Mouse (Mus musculus) heart, adult 2 months (tissue): Measurements from ENCODE around the gene Tle6. TPM values are rescaled to one million over a fixed set of nuclear protein-coding genes. Genes with fewer than 3 reads are reported as not detected.

ENCODE experiments used
- DNase-seq, 2 experiments: peaks; one replicate each; pipeline ENCODE4 v3.0.0; 2021
- H3K27ac ChIP-seq: fragments of 200-600 bp; 2 replicates; pipeline ENCODE4 v1.8.1; 2022
- H3K27me3 ChIP-seq: fragments of 200-500 bp; 2 replicates; pipeline ENCODE4 v1.6.1; 2012; ENCODE audit warnings: mild to moderate bottlenecking, low read length, inconsistent platforms, mixed read lengths; ENCODE audit not compliant: control insufficient read depth, insufficient read depth
- H3K36me3 ChIP-seq: fragments of 200-500 bp; 2 replicates; pipeline ENCODE4 v1.6.1; 2012; ENCODE audit warnings: low read length, inconsistent platforms; ENCODE audit not compliant: control insufficient read depth, insufficient read depth
- H3K4me1 ChIP-seq: fragments of 200-500 bp; 2 replicates; pipeline ENCODE4 v1.6.1; 2011; ENCODE audit warnings: low read length; ENCODE audit not compliant: control insufficient read depth, insufficient read depth
- H3K4me3 ChIP-seq: fragments of 200-600 bp; 2 replicates; pipeline ENCODE4 v1.8.1; 2022
- H3K79me2 ChIP-seq: fragments of 200-500 bp; replicated peaks from 2 replicates; pipeline ENCODE4 v1.6.1; 2012; ENCODE audit warnings: mild to moderate bottlenecking, inconsistent platforms, low read length, moderate library complexity, mixed read lengths; ENCODE audit not compliant: control insufficient read depth, insufficient read depth
- H3K9ac ChIP-seq: fragments of 200-500 bp; 2 replicates; pipeline ENCODE4 v1.6.1; 2012; ENCODE audit warnings: low read depth, mild to moderate bottlenecking, control low read depth, inconsistent platforms, low read length, mixed read lengths
- CTCF ChIP-seq: fragments of 200-600 bp; IDR thresholded peaks from 2 replicates; pipeline ENCODE4 v1.8.1; 2022; ENCODE audit warnings: antibody characterized with exemption, mild to moderate bottlenecking, moderate library complexity
- EP300 ChIP-seq: fragments of 200-500 bp; IDR thresholded peaks from 2 replicates; pipeline ENCODE4 v1.6.1; 2011; ENCODE audit warnings: low read depth, low read length, control low read depth; ENCODE audit not compliant: insufficient read depth
- POLR2A ChIP-seq: fragments of 200-500 bp; IDR thresholded peaks from 2 replicates; pipeline ENCODE4 v1.6.1; 2011; ENCODE audit warnings: mild to moderate bottlenecking, low read depth, low read length, control low read depth; ENCODE audit not compliant: insufficient read depth
- WGBS: fragments of 180-500 bp; shearing (Covaris S2); methylation state at CpG from one replicate; pipeline ENCODE4 v1.1.7; 2018; 5-methylcytosine and 5-hydroxymethylcytosine counted together
- intact Hi-C: fragments of 180-260 bp; cut with DNase I; formaldehyde crosslinking; loops from one replicate; pipeline ENCODE4 v1.15.1; 2025
- polyA plus RNA-seq: library from polyadenylated mRNA; depleted of rRNA; stranded (reverse); fragments of >200 nt; gene quantifications from 2 replicates; pipeline ENCODE4 v1.2.3, GENCODE M21; 2012
- total RNA-seq, 2 experiments: library from RNA; stranded (reverse); gene quantifications; 2 replicates each; pipeline ENCODE4 v1.2.3; 2021

Gene Tle6
- total and polyA plus RNA-seq, 3 experiments: 5.1 to 19.0 (median 7.7) TPM

GRCm38 (mm10) chr10:81612779-81613178, 11.9 kb upstream of the Tle6 start:
- intact Hi-C loops: no loop called here
- 59% methylated on average over 3 of the region's 3 CpGs for WGBS
- H3K4me1 ChIP-seq: no peaks in the 10 kb centered on the region

GRCm38 (mm10) chr10:81608308-81608707, 7.4 kb upstream of the Tle6 start:
- no peaks in the 10 kb centered on the region for H3K27me3 ChIP-seq
- TF ChIP-seq CTCF: peak; percentile 39
- TF ChIP-seq EP300: no peak
- no peak overlapping the region for H3K4me3 ChIP-seq
- no peak overlapping the region for H3K9ac ChIP-seq
- H3K79me2 ChIP-seq: no peaks in the 10 kb centered on the region
- no peak for DNase-seq
- peaks cover 4% of the 10 kb centered on the region; the same call in 1 of the 2 replicates for H3K4me1 ChIP-seq
- 97% methylated on average over 1 of the region's 1 CpGs for WGBS
- H3K36me3 ChIP-seq: no peaks in the 10 kb centered on the region
- intact Hi-C loops: loop anchor here (5.0 kb wide), 1 partner anchor 564 kb away; no protein-coding TSS in a partner anchor
- H3K27ac ChIP-seq: no peak overlapping the region

More at GRCm38 (mm10) chr10:81612779-81613178, 11.9 kb upstream of the Tle6 start:
- H3K4me3 ChIP-seq: no peak overlapping the region
- no peaks in the 10 kb centered on the region for H3K79me2 ChIP-seq
- H3K27ac ChIP-seq: no peak overlapping the region
- H3K9ac ChIP-seq: no peak overlapping the region
- TF ChIP-seq CTCF (no peak), POLR2A (no peak), EP300 (no peak)
- DNase-seq: no peak
- no peaks in the 10 kb centered on the region for H3K36me3 ChIP-seq
- H3K27me3 ChIP-seq: no peaks in the 10 kb centered on the region

DNA sequence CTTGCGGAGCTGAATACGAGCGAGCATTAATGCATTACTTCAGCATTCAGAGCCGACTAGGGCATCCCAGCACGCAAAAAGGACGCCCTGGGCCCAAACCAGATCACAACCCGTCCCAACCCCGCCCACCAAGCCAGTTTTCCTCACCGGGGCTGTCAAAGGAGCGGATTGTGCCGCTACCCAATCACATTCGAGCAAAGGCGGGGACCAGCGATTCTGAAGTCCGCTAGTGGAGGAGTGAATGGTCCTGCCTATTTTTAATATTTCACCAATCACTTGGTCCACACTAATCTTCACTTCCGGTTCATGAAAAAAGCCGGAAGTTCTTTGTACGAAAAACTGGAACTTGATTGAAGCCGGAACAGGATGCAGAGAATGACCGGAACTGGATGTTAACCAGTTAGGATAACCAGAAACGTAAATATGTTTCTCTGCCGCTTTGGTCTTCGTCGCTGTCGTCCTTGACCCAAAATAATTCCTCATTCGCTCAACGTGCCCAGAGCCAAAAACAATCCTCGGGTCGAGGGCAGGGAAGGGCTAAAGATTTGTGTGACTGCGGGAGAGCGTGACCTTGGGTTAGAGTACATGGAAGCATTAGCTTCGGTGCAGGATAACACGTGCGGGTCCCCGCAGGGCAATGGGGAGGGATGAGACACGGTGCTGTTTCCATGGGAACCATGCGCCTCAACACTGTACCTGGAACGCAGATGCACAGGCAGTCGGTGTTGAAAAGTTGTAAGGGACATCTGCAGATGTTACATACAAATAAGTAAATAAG, 5.3 kb upstream of the Tle6 start, which contains the start of gene BC025920:
Gene BC025920 (plus strand): TSS at position 297 of the 778 bp plus-strand sequence.
- Histone ChIP-seq H3K36me3 (no peaks in the 10 kb centered on the region), H3K27me3 (no peaks in the 10 kb centered on the region), H3K27ac (peak within 1 kb of the TSS; percentile 89), H3K4me3 (peak within 1 kb of the TSS; percentile 73), H3K9ac (peak within 1 kb of the TSS; percentile 58), H3K79me2 (no peaks in the 10 kb centered on the region), H3K4me1 (peaks cover 11% of the 10 kb centered on the region)
- intact Hi-C loops: loop anchor here (2.0 to 5.0 kb wide), 6 partner anchors 21 to 566 kb away; partner anchors contain the start of genes S1pr4 and Sirt6
- TF ChIP-seq CTCF (no peak), EP300 (peak; percentile 72; the same call in 1 of the 2 replicates), POLR2A (peak; percentile 77)
- DNase-seq: peak; percentile 90 to 96
- under 1% methylated on average over 39 of the region's 39 CpGs for WGBS

DNA sequence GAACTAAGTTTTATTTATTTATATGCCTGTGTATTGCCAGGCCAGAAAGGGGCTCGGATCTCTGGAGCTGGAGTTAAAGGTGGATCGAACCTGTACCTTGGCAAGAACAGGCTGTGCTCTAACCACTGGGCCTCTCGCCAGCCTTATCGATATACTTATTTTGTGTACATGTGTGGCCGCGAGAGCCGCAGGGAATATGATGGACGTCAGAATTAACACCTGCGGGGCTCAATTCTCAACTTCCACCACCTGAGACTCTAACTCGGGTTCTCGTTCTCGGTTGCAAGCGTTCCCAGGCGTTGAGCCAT, 4.7 kb upstream of the Tle6 start:
- Histone ChIP-seq H3K9ac (peak overlapping the region; percentile 58), H3K79me2 (no peaks in the 10 kb centered on the region), H3K27ac (peak overlapping the region; percentile 83), H3K4me3 (peak overlapping the region; percentile 50), H3K36me3 (no peaks in the 10 kb centered on the region), H3K4me1 (peaks cover 12% of the 10 kb centered on the region), H3K27me3 (no peaks in the 10 kb centered on the region)
- intact Hi-C loops: loop anchor here (2.0 to 5.0 kb wide), 5 partner anchors 41 to 567 kb away; partner anchors contain the start of gene S1pr4
- DNase-seq: no peak
- TF ChIP-seq EP300: no peak
- no peak for TF ChIP-seq CTCF
- TF ChIP-seq POLR2A: no peak
- WGBS: 2% methylated on average over 14 of the region's 14 CpGs

GRCm38 (mm10) chr10:81604968-81605665, 4.2 kb upstream of the Tle6 start:
- intact Hi-C loops: loop anchor here (2.0 to 5.0 kb wide), 5 partner anchors 40 to 567 kb away; partner anchors contain the start of gene S1pr4
- peak; percentile 87 to 89 for DNase-seq
- TF ChIP-seq EP300: peak; percentile 94
- no peak; the same call in 1 of the 2 replicates for TF ChIP-seq POLR2A
- TF ChIP-seq CTCF: peak; percentile 72
- peak overlapping the region; percentile 40 for H3K9ac ChIP-seq
- peak overlapping the region; percentile 83 for H3K27ac ChIP-seq
- H3K27me3 ChIP-seq: no peaks in the 10 kb centered on the region
- H3K4me1 ChIP-seq: peaks cover 12% of the 10 kb centered on the region
- no peaks in the 10 kb centered on the region for H3K79me2 ChIP-seq
- 15% methylated on average over 29 of the region's 29 CpGs for WGBS
- peak overlapping the region; percentile 50 for H3K4me3 ChIP-seq
- no peaks in the 10 kb centered on the region for H3K36me3 ChIP-seq
